Comparison of ENCODE assay signal across 8 mouse cellular contexts in the genomic region with DNA sequence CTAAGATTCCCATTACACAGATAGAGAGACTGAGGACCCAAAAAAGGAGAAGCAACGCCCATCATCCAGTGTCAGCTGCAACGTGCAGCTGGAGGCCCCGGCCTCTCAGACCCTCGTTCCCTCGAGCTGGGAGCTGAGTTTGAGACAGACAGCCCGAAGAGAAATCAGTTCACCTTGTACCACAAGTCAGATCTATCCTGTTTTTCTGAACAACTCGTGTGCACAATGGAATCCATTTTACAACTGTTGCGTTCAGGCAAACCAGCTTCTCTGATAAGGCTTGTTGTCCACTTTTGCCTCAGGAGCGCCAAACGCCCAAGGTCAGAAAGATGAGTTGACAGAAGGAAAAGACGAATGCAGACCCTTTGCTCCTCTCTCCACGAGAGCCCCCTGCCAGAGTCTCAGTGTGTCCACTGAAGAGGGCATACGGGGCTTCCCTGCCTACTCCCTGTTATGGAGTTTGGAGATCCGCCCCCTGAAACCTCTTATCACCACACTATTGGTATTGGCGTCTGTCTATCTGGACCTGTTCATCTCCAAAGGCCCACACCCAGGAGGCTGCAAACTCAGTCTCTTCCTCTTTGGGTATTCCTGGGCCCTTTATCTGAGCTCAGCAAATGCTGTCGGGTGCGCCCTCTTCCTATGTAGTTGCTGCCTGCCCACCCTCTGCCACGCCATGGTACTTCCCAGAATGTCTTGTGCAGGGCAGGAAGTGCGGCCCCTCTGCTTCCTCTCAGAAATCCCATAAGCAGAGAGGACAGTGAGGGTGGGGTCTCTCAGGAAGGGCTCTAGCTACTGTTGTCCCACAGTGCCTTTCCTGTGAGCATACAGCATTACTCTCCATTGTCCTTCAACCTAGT. TPM values are rescaled to one million over a fixed set of nuclear protein-coding genes. Genes with fewer than 3 reads are reported as not detected.
DNase-seq lines count a peak whose midpoint lies in the region; ATAC-seq and TF ChIP-seq lines count a peak whose summit lies in the region.
"Had no signal": no experiment of that assay in that cellular context is flagged by ENCODE, and none has a peak within 500 bp of the region (broad histone marks: within the 10 kb centered on the region; RNA-seq: fewer than 3 reads in every experiment).

No protein-coding gene starts in this region.

- H3K27me3 ChIP-seq in MEL (ENCODE audit: control insufficient read depth in 1 of 2, insufficient read depth in 2 of 2, low read length in 2 of 2): no peaks in the 10 kb centered on the region
- H3K27me3 ChIP-seq in heart, postnatal 0 days (ENCODE audit: control insufficient read depth, insufficient read depth, low read length): no peaks in the 10 kb centered on the region
- H3K27me3 ChIP-seq in lung, embryonic 15.5 days: no peaks in the 10 kb centered on the region
- no peaks in the 10 kb centered on the region for H3K27me3 ChIP-seq in forebrain, embryonic 12.5 days

- no peak for TF ChIP-seq CTCF in MEL (IDR thresholded peaks at IDR 0.05 in 2 of 3, conservative IDR thresholded peaks at IDR 0.05 in 1 of 3; ENCODE audit: control insufficient read depth in 1 of 3, insufficient read depth in 1 of 3, low read depth in 2 of 3, low read length in 3 of 3, poor library complexity in 1 of 3, severe bottlenecking in 1 of 3)
- no peak for TF ChIP-seq CTCF in heart, postnatal 0 days (IDR thresholded peaks at IDR 0.05; ENCODE audit: low read depth)

- peak overlapping the region; percentile 99 for H3K27ac ChIP-seq in MEL (ENCODE audit: control insufficient read depth, low read depth, low read length)
- peak overlapping the region; percentile 28; the same call in 1 of the 2 replicates for H3K27ac ChIP-seq in heart, postnatal 0 days (ENCODE audit: low read depth)
- H3K27ac ChIP-seq in lung, embryonic 15.5 days: peak overlapping the region; percentile 81
- no peak overlapping the region for H3K27ac ChIP-seq in forebrain, embryonic 12.5 days
- H3K27ac ChIP-seq: hindbrain, embryonic 15.5 days had no signal

- peak; percentile 98 for DNase-seq in MEL (ENCODE audit: low read depth, low spot score)
- DNase-seq in c-Kit-positive CD71-positive TER-119-positive erythroid progenitor cells, embryonic 14.5 days (ENCODE audit: low spot score): peak; percentile 90
- peak; percentile 51 for DNase-seq in heart, postnatal 0 days (ENCODE audit: low spot score)
- DNase-seq in urinary bladder, postnatal 36 days (ENCODE audit: low spot score in 2 of 2): no peak
- DNase-seq in layer of hippocampus, postnatal 14 days (ENCODE audit: low spot score in 2 of 2): no peak

- H3K79me2 ChIP-seq in MEL (ENCODE audit: control insufficient read depth, insufficient read depth, low read length, poor library complexity): peaks cover 29% of the 10 kb centered on the region

- WGBS in heart, postnatal 0 days: 64% methylated on average over 19 of the region's 19 CpGs
- WGBS in lung, embryonic 15.5 days: 70% methylated on average over 19 of the region's 19 CpGs
- 90% methylated on average over 19 of the region's 19 CpGs for WGBS in forebrain, embryonic 12.5 days

- no peaks in the 10 kb centered on the region for H3K9me3 ChIP-seq in MEL (replicated peaks; ENCODE audit: insufficient read depth, low read length)
- H3K9me3 ChIP-seq in heart, postnatal 0 days (replicated peaks; ENCODE audit: control insufficient read depth, low read length): no peaks in the 10 kb centered on the region
- H3K9me3 ChIP-seq in lung, embryonic 15.5 days: no peaks in the 10 kb centered on the region
- H3K9me3 ChIP-seq in forebrain, embryonic 12.5 days: no peaks in the 10 kb centered on the region
- H3K9me3 ChIP-seq: hindbrain, embryonic 15.5 days had no signal

- peak overlapping the region; percentile 73 to 75 for H3K4me3 ChIP-seq in MEL (ENCODE audit: control insufficient read depth in 1 of 2, insufficient read depth in 1 of 2, low read depth in 2 of 2, low read length in 2 of 2)
- no peak overlapping the region for H3K4me3 ChIP-seq in heart, postnatal 0 days (ENCODE audit: low read depth, low read length)
- H3K4me3 ChIP-seq in lung, embryonic 15.5 days: no peak overlapping the region
- H3K4me3 ChIP-seq in forebrain, embryonic 12.5 days (replicated peaks): no peak overlapping the region
- H3K4me3 ChIP-seq: hindbrain, embryonic 15.5 days had no signal

- peaks cover 32 to 68% of the 10 kb centered on the region in 2 experiments for H3K4me1 ChIP-seq in MEL (ENCODE audit: control insufficient read depth in 1 of 2, insufficient read depth in 2 of 2, low read length in 2 of 2)
- peaks cover 43% of the 10 kb centered on the region for H3K4me1 ChIP-seq in heart, postnatal 0 days (ENCODE audit: control insufficient read depth, insufficient read depth)
- peaks cover 34% of the 10 kb centered on the region for H3K4me1 ChIP-seq in lung, embryonic 15.5 days
- peaks cover 35% of the 10 kb centered on the region for H3K4me1 ChIP-seq in forebrain, embryonic 12.5 days

- ATAC-seq in heart, postnatal 0 days (ENCODE audit: insufficient read depth, low read depth): peak; percentile 53
- no peak for ATAC-seq in lung, embryonic 15.5 days (ENCODE audit: borderline replicate concordance, extremely low read depth, low FRiP score, low TSS enrichment)
- no peak for ATAC-seq in forebrain, embryonic 12.5 days (ENCODE audit: low FRiP score)

- H3K36me3 ChIP-seq in MEL (ENCODE audit: control insufficient read depth in 1 of 2, insufficient read depth in 2 of 2, low read length in 2 of 2): peaks cover 0 to 58% of the 10 kb centered on the region in 2 experiments; a peak in 2 of 4 replicates
- no peaks in the 10 kb centered on the region for H3K36me3 ChIP-seq in heart, postnatal 0 days (replicated peaks; ENCODE audit: control insufficient read depth, insufficient read depth, low read length)
- H3K36me3 ChIP-seq in lung, embryonic 15.5 days: no peaks in the 10 kb centered on the region
- H3K36me3 ChIP-seq in forebrain, embryonic 12.5 days (replicated peaks): no peaks in the 10 kb centered on the region
- H3K36me3 ChIP-seq: hindbrain, embryonic 15.5 days had no signal

- H3K9ac ChIP-seq in MEL (ENCODE audit: control insufficient read depth, low read depth, low read length, poor library complexity, severe bottlenecking): peak overlapping the region; percentile 88
- H3K9ac ChIP-seq in heart, postnatal 0 days (replicated peaks; ENCODE audit: low read depth, low read length): no peak overlapping the region
- no peak overlapping the region for H3K9ac ChIP-seq in lung, embryonic 15.5 days
- no peak overlapping the region for H3K9ac ChIP-seq in forebrain, embryonic 12.5 days
- H3K9ac ChIP-seq: hindbrain, embryonic 15.5 days had no signal

- peak; percentile 41 to 79; a peak in 3 of 4 replicates for TF ChIP-seq POLR2A in MEL (IDR thresholded peaks at IDR 0.05; ENCODE audit: control insufficient read depth in 1 of 2, insufficient read depth in 1 of 2, low read depth in 1 of 2, low read length in 2 of 2, poor library complexity in 1 of 2)

- H3K4me2 ChIP-seq in heart, postnatal 0 days (ENCODE audit: low read depth, low read length): no peak overlapping the region
- H3K4me2 ChIP-seq in lung, embryonic 15.5 days: no peak overlapping the region
- H3K4me2 ChIP-seq in forebrain, embryonic 12.5 days: no peak overlapping the region
- H3K4me2 ChIP-seq: hindbrain, embryonic 15.5 days had no signal

- no peak for TF ChIP-seq RAD21 in MEL (IDR thresholded peaks at IDR 0.05; ENCODE audit: low read depth, low read length)

- TF ChIP-seq EP300 in MEL (IDR thresholded peaks at IDR 0.05; ENCODE audit: low read depth in 1 of 2, low read length in 2 of 2): peak; percentile 83 to 94
- TF ChIP-seq EP300 in heart, postnatal 0 days (IDR thresholded peaks at IDR 0.05; ENCODE audit: low read depth): no peak

TF ChIP-seq in MEL, 35 proteins besides CTCF, POLR2A, EP300 and RAD21 (continues in another document):
- TF ChIP-seq NELFE (IDR thresholded peaks at IDR 0.05; ENCODE audit: low read depth, low read length) (peak; percentile 72), ETS1 (IDR thresholded peaks at IDR 0.05; ENCODE audit: low read depth, low read length) (peak; percentile 89), POLR2AphosphoS5 (IDR thresholded peaks at IDR 0.05; ENCODE audit: borderline replicate concordance, low read depth, low read length) (no peak; the same call in 1 of the 2 replicates), ELF1 (IDR thresholded peaks at IDR 0.05; ENCODE audit: low read depth, low read length) (peak; percentile 76), USF1 (IDR thresholded peaks at IDR 0.05; ENCODE audit: low read depth, low read length) (no peak), E2F4 (IDR thresholded peaks at IDR 0.05; ENCODE audit: borderline replicate concordance, low read depth, low read length) (no peak), CHD2 (IDR thresholded peaks at IDR 0.05; ENCODE audit: low read length) (no peak; the same call in 1 of the 2 replicates), ZKSCAN1 (IDR thresholded peaks at IDR 0.05; ENCODE audit: low read depth, low read length) (no peak), MYC (IDR thresholded peaks at IDR 0.05; ENCODE audit: low read depth, low read length) (peak; percentile 73; the same call in 1 of the 2 replicates), SMC3 (IDR thresholded peaks at IDR 0.05; ENCODE audit: low read depth, low read length) (0 out of 2 replicates have a peak, but pooled peaks have one; percentile 6), MYB (IDR thresholded peaks at IDR 0.05; ENCODE audit: low read depth, low read length) (0 out of 2 replicates have a peak, but pooled peaks have one; percentile 28), CHD1 (IDR thresholded peaks at IDR 0.05; ENCODE audit: low read depth, low read length) (peak; percentile 84; the same call in 1 of the 2 replicates), HCFC1 (IDR thresholded peaks at IDR 0.05; ENCODE audit: low read depth, low read length) (peak; percentile 73), ZC3H11A (IDR thresholded peaks at IDR 0.05; ENCODE audit: low read depth, low read length) (no peak), UBTF (IDR thresholded peaks at IDR 0.05; ENCODE audit: borderline replicate concordance, insufficient read depth, low read depth, low read length) (no peak), BHLHE40 (IDR thresholded peaks at IDR 0.05; ENCODE audit: borderline replicate concordance, low read depth, low read length) (peak; percentile 76; the same call in 1 of the 2 replicates), NRF1 (IDR thresholded peaks at IDR 0.05; ENCODE audit: insufficient read depth, low read depth, low read length, poor library complexity, severe bottlenecking) (no peak)

RNA-seq across cellular contexts. Expression of a gene that starts 57.7 kb away (rescaled TPM):
- total RNA-seq in MEL (2012; rRNA removed): 2.7 and 3.7 TPM in 2 replicates
- 10 to 100 TPM in 1 of 2 experiments, not detected in 1; 19.9 TPM for polyA plus RNA-seq in MEL (2012; ENCODE audit: insufficient read depth in 1 of 2, insufficient read length in 2 of 2, low read depth in 1 of 2, low replicate concordance in 2 of 2, missing spikeins in 1 of 2)
- 41.0 and 47.8 TPM in 2 replicates for total RNA-seq in heart, postnatal 0 days (2014; rRNA removed; ENCODE audit: low replicate concordance)
- 12.4 and 13.8 TPM in 2 replicates for polyA plus RNA-seq in heart, postnatal 0 days (2015; fragmentation: Nextera tagmentation; extraction: Ambion mirVana)
- polyA plus RNA-seq in lung, embryonic 15.5 days (2015; fragmentation: Nextera tagmentation; extraction: Ambion mirVana): 19.8 and 23.8 TPM in 2 replicates
- 100 to 1,000 TPM; 104 to 105 TPM for total RNA-seq in layer of hippocampus, postnatal 14 days (2021)
- polyA plus RNA-seq in forebrain, embryonic 12.5 days (2016; fragmentation: Nextera tagmentation; extraction: Ambion mirVana): 64.1 and 68.3 TPM in 2 replicates

Comparison
In these comparisons a context has a peak if more than half of its experiments do, and no peak if none do; other contexts are left out.
1. DNase-seq: peak in MEL (single experiment), c-Kit-positive CD71-positive TER-119-positive erythroid progenitor cells, embryonic 14.5 days (single experiment) and heart, postnatal 0 days (single experiment); none in urinary bladder, postnatal 36 days (0 of 2) and layer of hippocampus, postnatal 14 days (0 of 2).
2. H3K4me3 ChIP-seq: peak in MEL (2 of 2); none in heart, postnatal 0 days (single experiment), lung, embryonic 15.5 days (single experiment) and forebrain, embryonic 12.5 days (single experiment).